Mouse (Mus musculus): ENCODE results near the gene Olfr94. TPM values are rescaled to one million over a fixed set of nuclear protein-coding genes. Genes with fewer than 3 reads are reported as not detected.

The Olfr94 gene
- polyA plus RNA-seq, 1 experiment from 2014 or later, result 0.10 TPM

- no peak for ATAC-seq (ENCODE audit: low read depth)
- no peaks in the 10 kb centered on the region for H3K4me1 ChIP-seq (ENCODE audit: control insufficient read depth, insufficient read depth, low read length)
Measured at GRCm38 (mm10) chr17:37190711-37191110, 10.1 kb downstream of the Olfr94 start.

DNA sequence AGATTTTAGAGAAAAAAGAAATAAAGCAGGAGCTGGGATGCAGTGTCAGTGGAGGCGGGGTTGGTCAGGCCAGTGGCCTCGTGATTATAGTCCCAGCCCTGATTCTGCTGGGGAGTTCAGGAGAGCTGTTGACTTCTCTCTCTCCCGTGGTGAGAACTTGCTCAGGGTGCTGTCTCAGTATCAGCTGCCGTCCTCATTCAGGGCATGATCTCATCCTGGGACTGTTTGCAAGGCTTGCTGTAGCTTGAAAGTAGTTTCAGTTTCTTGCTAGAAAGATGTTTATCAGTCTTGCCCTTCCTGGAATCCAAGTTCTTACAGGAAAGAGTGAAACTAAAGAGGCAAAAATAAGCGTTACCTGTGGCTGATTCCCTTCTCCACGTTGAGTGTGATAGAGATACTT is 15.3 kb downstream of the Olfr94 start:
- no peak for ATAC-seq (ENCODE audit: low read depth)
- no peak for DNase-seq (ENCODE audit: low spot score)
- H3K9ac ChIP-seq (ENCODE audit: low read depth, low read length), result no peak overlapping the region
- H3K4me2 ChIP-seq (ENCODE audit: low read depth, low read length), result no peak overlapping the region
- no peak overlapping the region for H3K27ac ChIP-seq (replicated peaks; ENCODE audit: low read depth, low read length)
- WGBS, result 45% methylated on average over 6 of the region's 6 CpGs
- H3K4me1 ChIP-seq (ENCODE audit: control insufficient read depth, insufficient read depth, low read length), result no peaks in the 10 kb centered on the region
- H3K27me3 ChIP-seq (replicated peaks; ENCODE audit: control insufficient read depth, insufficient read depth, low read length), result no peaks in the 10 kb centered on the region
- no peaks in the 10 kb centered on the region for H3K9me3 ChIP-seq (ENCODE audit: control insufficient read depth, low read length)
- H3K4me3 ChIP-seq (ENCODE audit: low read depth, low read length), result no peak overlapping the region
- no peaks in the 10 kb centered on the region for H3K36me3 ChIP-seq (ENCODE audit: control insufficient read depth, insufficient read depth, low read length)

More at GRCm38 (mm10) chr17:37190711-37191110, 10.1 kb downstream of the Olfr94 start:
- WGBS, result 34% methylated on average over 2 of the region's 2 CpGs
- Histone ChIP-seq H3K36me3 (ENCODE audit: control insufficient read depth, insufficient read depth, low read length) (no peaks in the 10 kb centered on the region), H3K27me3 (replicated peaks; ENCODE audit: control insufficient read depth, insufficient read depth, low read length) (peaks cover 6% of the 10 kb centered on the region), H3K4me3 (ENCODE audit: low read depth, low read length) (no peak overlapping the region), H3K4me2 (ENCODE audit: low read depth, low read length) (no peak overlapping the region), H3K27ac (replicated peaks; ENCODE audit: low read depth, low read length) (no peak overlapping the region), H3K9ac (ENCODE audit: low read depth, low read length) (no peak overlapping the region), H3K9me3 (ENCODE audit: control insufficient read depth, low read length) (no peaks in the 10 kb centered on the region)
- peak; percentile 4 for DNase-seq (ENCODE audit: low spot score)

GRCm38 (mm10) chr17:37161394-37161793 is 39.4 kb downstream of the Olfr94 start, which contains the start of gene Olfr93:
Gene Olfr93 (minus strand): TSS chr17:37161494.
- Histone ChIP-seq H3K4me1 (ENCODE audit: control insufficient read depth, insufficient read depth, low read length) (no peaks in the 10 kb centered on the region), H3K27me3 (replicated peaks; ENCODE audit: control insufficient read depth, insufficient read depth, low read length) (no peaks in the 10 kb centered on the region), H3K9ac (ENCODE audit: low read depth, low read length) (no peak within 1 kb of the TSS), H3K27ac (replicated peaks; ENCODE audit: low read depth, low read length) (no peak within 1 kb of the TSS), H3K4me3 (ENCODE audit: low read depth, low read length) (no peak within 1 kb of the TSS), H3K9me3 (ENCODE audit: control insufficient read depth, low read length) (no peaks in the 10 kb centered on the region), H3K4me2 (ENCODE audit: low read depth, low read length) (no peak within 1 kb of the TSS), H3K36me3 (ENCODE audit: control insufficient read depth, insufficient read depth, low read length) (no peaks in the 10 kb centered on the region)
- DNase-seq (ENCODE audit: low spot score), result no peak
- no peak for ATAC-seq (ENCODE audit: low read depth)

Other genes with a start within 250 kb of the Olfr94 start
- gene Ppp1r11, start 249.3 kb downstream of the Olfr94 start, polyA plus RNA-seq (2014; fragmentation: Nextera tagmentation; extraction: Ambion mirVana), result 125 and 130 TPM in 2 replicates
- 89.6 and 94.7 TPM in 2 replicates for gene Znrd1, start 242.4 kb downstream of the Olfr94 start, polyA plus RNA-seq (2014; fragmentation: Nextera tagmentation; extraction: Ambion mirVana)
- gene Znrd1as, start 242.4 kb downstream of the Olfr94 start, polyA plus RNA-seq (2014; fragmentation: Nextera tagmentation; extraction: Ambion mirVana), result 5.9 and 6.1 TPM in 2 replicates
- not detected in 2 replicates for gene 2410137M14Rik, start 219.8 kb downstream of the Olfr94 start, polyA plus RNA-seq (2014; fragmentation: Nextera tagmentation; extraction: Ambion mirVana)
- gene H2-M5, start 211.5 kb downstream of the Olfr94 start, polyA plus RNA-seq (2014; fragmentation: Nextera tagmentation; extraction: Ambion mirVana), result 0.21 and 0.22 TPM in 2 replicates
- 45.5 and 64.8 TPM in 2 replicates for gene Zfp57, start 199.8 kb downstream of the Olfr94 start, polyA plus RNA-seq (2014; fragmentation: Nextera tagmentation; extraction: Ambion mirVana)
- 0.12 and 0.22 TPM in 2 replicates for gene Mog, start 177.6 kb downstream of the Olfr94 start, polyA plus RNA-seq (2014; fragmentation: Nextera tagmentation; extraction: Ambion mirVana)
- 8.4 and 10.2 TPM in 2 replicates for gene Gabbr1, start 155.0 kb downstream of the Olfr94 start, polyA plus RNA-seq (2014; fragmentation: Nextera tagmentation; extraction: Ambion mirVana)
- gene Olfr90, start 112.5 kb downstream of the Olfr94 start, polyA plus RNA-seq (2014; fragmentation: Nextera tagmentation; extraction: Ambion mirVana), result 0.12 TPM in 1 of 2 replicates, not detected in the other
- 0.04 TPM in 1 of 2 replicates, not detected in the other for gene Olfr91, start 102.7 kb downstream of the Olfr94 start, polyA plus RNA-seq (2014; fragmentation: Nextera tagmentation; extraction: Ambion mirVana)
- not detected in 2 replicates for gene Olfr92, start 80.9 kb downstream of the Olfr94 start, polyA plus RNA-seq (2014; fragmentation: Nextera tagmentation; extraction: Ambion mirVana)
- gene Olfr93, start 39.5 kb downstream of the Olfr94 start, polyA plus RNA-seq (2014; fragmentation: Nextera tagmentation; extraction: Ambion mirVana), result not detected in 2 replicates
- gene Ubd, start 7.1 kb downstream of the Olfr94 start, polyA plus RNA-seq (2014; fragmentation: Nextera tagmentation; extraction: Ambion mirVana), result 0.22 TPM in 1 of 2 replicates, not detected in the other
- not detected in 2 replicates for gene Olfr95, start 12.1 kb upstream of the Olfr94 start, polyA plus RNA-seq (2014; fragmentation: Nextera tagmentation; extraction: Ambion mirVana)
- gene Olfr96, start 19.2 kb upstream of the Olfr94 start, polyA plus RNA-seq (2014; fragmentation: Nextera tagmentation; extraction: Ambion mirVana), result 0.29 TPM in 1 of 2 replicates, not detected in the other
- not detected in 2 replicates for gene Olfr97, start 36.3 kb upstream of the Olfr94 start, polyA plus RNA-seq (2014; fragmentation: Nextera tagmentation; extraction: Ambion mirVana)
- not detected in 2 replicates for gene Olfr98, start 62.8 kb upstream of the Olfr94 start, polyA plus RNA-seq (2014; fragmentation: Nextera tagmentation; extraction: Ambion mirVana)
- gene H2-M3, start 69.2 kb upstream of the Olfr94 start, polyA plus RNA-seq (2014; fragmentation: Nextera tagmentation; extraction: Ambion mirVana), result 1.5 and 2.1 TPM in 2 replicates
- gene Olfr99, start 82.5 kb upstream of the Olfr94 start, polyA plus RNA-seq (2014; fragmentation: Nextera tagmentation; extraction: Ambion mirVana), result 0.25 TPM in 1 of 2 replicates, not detected in the other
- not detected in 2 replicates for gene Olfr101, start 103.3 kb upstream of the Olfr94 start, polyA plus RNA-seq (2014; fragmentation: Nextera tagmentation; extraction: Ambion mirVana)
- not detected in 2 replicates for gene Olfr102, start 116.1 kb upstream of the Olfr94 start, polyA plus RNA-seq (2014; fragmentation: Nextera tagmentation; extraction: Ambion mirVana)
- 0.18 TPM in 1 of 2 replicates, not detected in the other for gene Olfr103, start 138.7 kb upstream of the Olfr94 start, polyA plus RNA-seq (2014; fragmentation: Nextera tagmentation; extraction: Ambion mirVana)
- 0.08 TPM in 1 of 2 replicates, not detected in the other for gene Olfr104-ps, start 158.6 kb upstream of the Olfr94 start, polyA plus RNA-seq (2014; fragmentation: Nextera tagmentation; extraction: Ambion mirVana)
- gene Olfr105-ps, start 178.0 kb upstream of the Olfr94 start, polyA plus RNA-seq (2014; fragmentation: Nextera tagmentation; extraction: Ambion mirVana), result not detected in 2 replicates
- gene Olfr106-ps, start 189.4 kb upstream of the Olfr94 start, polyA plus RNA-seq (2014; fragmentation: Nextera tagmentation; extraction: Ambion mirVana), result not detected in 2 replicates
- gene Olfr107, start 198.2 kb upstream of the Olfr94 start, polyA plus RNA-seq (2014; fragmentation: Nextera tagmentation; extraction: Ambion mirVana), result not detected in 2 replicates
- gene Olfr108, start 244.5 kb upstream of the Olfr94 start, polyA plus RNA-seq (2014; fragmentation: Nextera tagmentation; extraction: Ambion mirVana), result not detected in 2 replicates

Data from embryonic facial prominence, embryonic 14.5 days (tissue).